Mouse (Mus musculus): ENCODE results near the gene Spata22.
A peak's percentile ranks its signal among the peaks of the same experiment; 100 is the strongest.
"Not testable (repeated sequence)": the region's sequence is repeated elsewhere in the genome, so short reads cannot be mapped to it uniquely, and the experiment has no call there.

Spata22 gene

GRCm38 (mm10) chr11:73329442-73329841, at the start of gene Spata22, which contains the start of the genes Aspa and Gm49340:
TSS of gene Spata22 (plus strand) at chr11:73329741.
TSS of gene Aspa (minus strand) at chr11:73329596.
TSS of gene Gm49340 (plus strand) at chr11:73329741.
- no peak for DNase-seq (ENCODE audit: low read depth)

GRCm38 (mm10) chr11:73280710-73281109, 48.8 kb upstream of the Spata22 start:
- no peak for DNase-seq (ENCODE audit: low read depth)

GRCm38 (mm10) chr11:73281528-73282027, 48.0 kb upstream of the Spata22 start:
- peak; percentile 23 for DNase-seq (ENCODE audit: low read depth)

- DNase-seq (ENCODE audit: low read depth), result no peak
These were observed 46.2 kb upstream of the Spata22 start for GRCm38 (mm10) chr11:73283369-73283768.

GRCm38 (mm10) chr11:73283926-73284325, 45.6 kb upstream of the Spata22 start:
- no peak for DNase-seq (ENCODE audit: low read depth)

- no peak for DNase-seq (ENCODE audit: low read depth)
These were observed 45.2 kb upstream of the Spata22 start for GRCm38 (mm10) chr11:73284351-73284750.

- DNase-seq (ENCODE audit: low read depth), result no peak
These were observed 39.9 kb upstream of the Spata22 start for GRCm38 (mm10) chr11:73289621-73290020.

GRCm38 (mm10) chr11:73303123-73303522, 26.4 kb upstream of the Spata22 start:
- DNase-seq (ENCODE audit: low read depth), result no peak

GRCm38 (mm10) chr11:73315961-73316360, 13.6 kb upstream of the Spata22 start:
- DNase-seq (ENCODE audit: low read depth), result no peak

- not testable (repeated sequence) for DNase-seq (ENCODE audit: low read depth)
These were observed 11.0 kb upstream of the Spata22 start for GRCm38 (mm10) chr11:73318581-73318980.

- not testable (repeated sequence) for DNase-seq (ENCODE audit: low read depth)
These were observed 8.5 kb upstream of the Spata22 start for GRCm38 (mm10) chr11:73321064-73321463.

GRCm38 (mm10) chr11:73323906-73324830, 5.4 kb upstream of the Spata22 start:
- no peak for DNase-seq (ENCODE audit: low read depth)

- no peak for DNase-seq (ENCODE audit: low read depth)
These were observed 3.1 kb upstream of the Spata22 start for GRCm38 (mm10) chr11:73326485-73326886.

- no peak for DNase-seq (ENCODE audit: low read depth)
These were observed 2.2 kb upstream of the Spata22 start for GRCm38 (mm10) chr11:73327361-73327760.

GRCm38 (mm10) chr11:73333357-73333756, 3.8 kb downstream of the Spata22 start:
- no peak for DNase-seq (ENCODE audit: low read depth)

- DNase-seq (ENCODE audit: low read depth), result no peak
These were observed 7.4 kb downstream of the Spata22 start for GRCm38 (mm10) chr11:73336919-73337318.

GRCm38 (mm10) chr11:73350483-73350882, 20.9 kb downstream of the Spata22 start, which contains the start of gene Olfr20:
TSS of gene Olfr20 (plus strand) at chr11:73350783.
- no peak for DNase-seq (ENCODE audit: low read depth)

- DNase-seq (ENCODE audit: low read depth), result no peak
These were observed 41.4 kb downstream of the Spata22 start, which contains the start of gene Olfr376 for GRCm38 (mm10) chr11:73370946-73371345. TSS of gene Olfr376 (plus strand) at chr11:73371246.

GRCm38 (mm10) chr11:73395374-73395773, 65.8 kb downstream of the Spata22 start:
- no peak for DNase-seq (ENCODE audit: low read depth)

All from c-Kit-positive CD71-negative TER-119-negative erythroid progenitor cells, embryonic 14.5 days (primary cell).